Mouse (Mus musculus): ENCODE results near the gene Cacng6.

The Cacng6 gene

GRCm38 (mm10) chr7:3420466-3420865, 3.5 kb upstream of the Cacng6 start:
- no peak for DNase-seq

DNA sequence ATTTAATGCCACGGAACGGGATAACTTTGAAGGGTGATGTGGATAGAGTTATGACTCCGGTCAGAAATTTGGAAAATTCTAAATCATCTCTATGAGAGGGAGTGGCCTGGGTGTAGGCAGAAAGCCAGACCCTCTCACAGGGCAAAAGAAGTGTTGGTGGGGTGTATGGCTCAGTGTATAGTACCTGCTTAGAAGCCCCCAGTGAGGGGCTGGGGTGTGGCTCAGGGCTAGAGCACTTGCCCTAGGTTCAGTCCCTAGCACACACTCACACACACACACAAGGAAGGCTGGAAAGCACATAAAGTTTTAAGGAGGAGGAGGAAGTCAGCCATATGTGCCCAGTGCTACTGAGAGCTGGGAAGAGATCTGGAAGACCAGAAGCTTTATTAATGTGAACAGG, 2.7 kb upstream of the Cacng6 start:
- DNase-seq = no peak

GRCm38 (mm10) chr7:3422051-3422450, 1.9 kb upstream of the Cacng6 start:
- DNase-seq = no peak

DNA sequence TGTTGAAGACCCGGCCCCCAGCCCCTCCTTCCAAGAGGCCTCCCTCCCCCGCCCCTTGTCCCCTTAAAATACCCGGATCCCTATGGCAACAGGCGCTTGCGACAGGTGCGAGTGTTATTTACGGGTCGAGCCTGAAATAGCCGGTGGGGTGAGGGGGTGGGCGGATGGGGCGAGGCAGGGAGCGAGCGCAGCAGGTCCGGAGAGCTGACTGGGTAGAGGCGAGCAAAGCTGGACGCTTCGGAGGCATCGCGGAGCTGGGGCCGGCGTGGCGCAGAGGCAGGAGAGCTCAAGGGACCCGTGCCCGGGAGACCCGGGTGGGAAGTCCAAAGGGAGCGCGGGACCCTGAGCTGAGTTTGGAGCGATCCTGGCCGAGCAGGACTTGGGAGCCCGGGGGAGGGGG, 565 bp upstream of the Cacng6 start:
- no peak for DNase-seq

GRCm38 (mm10) chr7:3425141-3425540, 1.1 kb downstream of the Cacng6 start:
- DNase-seq = no peak

- DNase-seq = no peak
Observed at GRCm38 (mm10) chr7:3430161-3430560, 6.2 kb downstream of the Cacng6 start.

- no peak for DNase-seq
Observed at GRCm38 (mm10) chr7:3432066-3432465, 8.1 kb downstream of the Cacng6 start.

- DNase-seq = peak in 1 of 2 experiments; percentile 27
Observed at GRCm38 (mm10) chr7:3437941-3438340, 13.9 kb downstream of the Cacng6 start.

DNA sequence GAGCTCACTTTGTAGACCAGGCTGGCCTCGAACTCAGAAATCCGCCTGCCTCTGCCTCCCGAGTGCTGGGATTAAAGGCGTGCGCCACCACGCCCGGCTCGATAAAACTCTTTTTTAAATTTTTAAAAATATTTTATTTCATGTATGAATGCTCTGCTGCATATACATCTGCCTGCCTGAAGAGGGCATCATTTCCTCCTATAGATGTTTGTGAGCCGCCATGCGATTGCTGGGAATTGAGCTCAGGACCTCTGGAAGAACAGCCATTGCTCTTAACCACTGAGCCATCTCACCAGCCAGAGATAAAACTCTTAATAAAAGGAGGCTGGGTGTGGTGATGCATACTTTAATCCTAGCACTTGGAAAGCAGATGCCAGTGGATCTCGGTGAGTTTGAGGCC, 16.0 kb downstream of the Cacng6 start:
- DNase-seq = no peak

GRCm38 (mm10) chr7:3440526-3440925, 16.5 kb downstream of the Cacng6 start:
- DNase-seq = no peak

DNA sequence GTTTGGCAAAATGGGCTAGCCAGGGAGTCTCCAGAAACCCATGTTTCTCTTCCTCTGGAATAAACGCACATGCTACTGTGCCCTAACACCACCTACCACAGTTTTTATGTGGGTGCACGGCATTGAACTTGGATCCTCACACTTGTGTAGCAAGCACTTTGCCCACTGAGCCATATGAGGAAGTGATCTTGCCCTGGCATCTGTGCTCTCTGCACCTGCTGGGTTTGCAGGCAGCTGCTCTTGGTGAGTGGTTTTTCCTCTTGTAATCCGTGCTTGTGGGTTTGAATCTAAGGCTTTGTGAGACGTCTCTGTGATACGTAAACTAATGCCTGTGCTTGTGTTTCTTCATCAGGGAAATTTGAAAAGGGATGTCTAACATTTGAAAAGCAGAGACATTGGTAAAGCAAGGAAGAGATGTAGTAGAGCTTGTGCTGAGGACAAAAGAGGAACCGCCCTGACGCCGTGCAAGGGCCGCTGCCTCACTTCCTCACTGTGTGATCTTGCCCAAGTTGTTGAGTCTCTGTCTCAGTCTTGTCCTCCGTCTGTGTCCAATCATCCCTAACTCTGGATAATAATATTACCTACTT, 18.6 kb downstream of the Cacng6 start:
- no peak for DNase-seq

GRCm38 (mm10) chr7:3444678-3445077, 20.7 kb downstream of the Cacng6 start:
- DNase-seq = no peak

DNA sequence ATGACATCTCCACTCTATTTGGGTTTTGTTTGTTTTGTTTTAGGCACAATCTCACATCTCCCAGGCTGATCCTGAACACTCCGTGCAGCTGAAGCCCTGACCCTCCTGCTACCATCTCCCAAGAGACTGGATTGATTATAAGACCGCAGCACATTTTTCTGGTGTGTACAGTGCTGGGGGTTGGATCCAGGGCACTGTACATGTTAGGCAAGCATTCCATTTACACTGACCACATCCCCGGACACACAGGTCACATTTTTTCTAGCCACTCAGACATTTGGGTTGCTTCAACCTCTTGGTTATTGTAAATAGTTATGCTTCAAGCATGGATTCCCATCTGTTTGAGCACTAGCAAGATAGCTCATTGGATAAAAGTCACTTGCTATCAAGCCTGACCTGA, 22.6 kb downstream of the Cacng6 start:
- DNase-seq = no peak

DNA sequence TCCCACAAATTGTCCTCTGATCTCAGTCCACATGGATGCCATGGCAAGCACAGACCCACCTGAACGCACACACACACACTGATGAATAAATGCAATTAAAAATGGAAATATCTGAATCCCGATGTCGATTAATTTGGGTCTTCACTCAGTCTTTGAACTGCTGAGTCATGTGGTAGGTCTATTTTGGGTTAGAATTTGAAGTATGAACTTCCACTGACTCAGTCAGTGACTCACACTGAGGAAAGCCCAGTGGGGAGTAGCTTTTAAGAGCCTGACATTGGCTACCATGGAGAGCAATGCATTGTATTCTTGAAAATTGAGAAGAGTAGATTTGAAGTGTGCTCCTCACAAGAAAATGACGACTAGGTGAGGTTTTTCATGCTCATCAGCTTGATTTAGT, 23.0 kb downstream of the Cacng6 start:
- DNase-seq = no peak

GRCm38 (mm10) chr7:3448737-3449454, 24.9 kb downstream of the Cacng6 start:
- peak; percentile 58 to 80 for DNase-seq

DNA sequence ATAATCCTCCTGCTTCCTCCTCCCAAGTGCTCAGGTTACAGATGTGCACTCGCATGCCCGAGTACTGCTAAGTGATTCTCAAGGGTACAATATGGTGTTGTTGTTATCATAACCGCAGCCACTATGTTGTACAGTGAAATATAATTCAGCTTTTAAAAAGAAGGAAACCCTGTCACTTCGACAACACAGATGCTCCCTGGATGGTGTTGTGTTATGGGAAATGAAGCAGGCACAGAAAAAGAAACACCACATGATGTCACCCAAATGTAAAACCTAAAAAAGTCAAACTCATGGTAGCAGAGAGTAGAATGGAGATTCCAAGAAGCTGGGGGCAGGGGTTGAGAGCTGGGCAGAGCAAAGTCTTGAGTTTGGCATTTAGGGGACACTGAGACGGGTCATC, 26.7 kb downstream of the Cacng6 start:
- no peak for DNase-seq

DNA sequence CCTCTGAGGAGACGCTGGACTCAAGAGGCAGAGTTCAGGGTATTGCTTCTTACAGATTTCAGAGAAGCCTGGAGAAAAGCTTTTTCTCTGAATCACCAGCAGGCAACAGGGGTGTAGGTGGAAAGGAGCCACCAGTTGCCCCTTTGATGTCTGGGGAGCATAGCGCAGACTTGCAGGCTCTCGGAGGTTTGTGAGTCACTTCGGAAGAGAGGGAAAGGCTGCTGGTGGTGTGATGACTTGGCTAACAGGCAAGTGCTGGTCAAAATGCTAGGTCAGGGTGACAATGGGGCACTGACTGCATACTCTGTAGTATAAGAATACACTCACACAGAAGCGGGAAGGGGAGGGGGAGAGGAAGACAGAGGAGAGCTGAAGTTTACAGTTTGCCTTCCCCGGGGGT, 27.2 kb downstream of the Cacng6 start:
- DNase-seq = no peak

DNA sequence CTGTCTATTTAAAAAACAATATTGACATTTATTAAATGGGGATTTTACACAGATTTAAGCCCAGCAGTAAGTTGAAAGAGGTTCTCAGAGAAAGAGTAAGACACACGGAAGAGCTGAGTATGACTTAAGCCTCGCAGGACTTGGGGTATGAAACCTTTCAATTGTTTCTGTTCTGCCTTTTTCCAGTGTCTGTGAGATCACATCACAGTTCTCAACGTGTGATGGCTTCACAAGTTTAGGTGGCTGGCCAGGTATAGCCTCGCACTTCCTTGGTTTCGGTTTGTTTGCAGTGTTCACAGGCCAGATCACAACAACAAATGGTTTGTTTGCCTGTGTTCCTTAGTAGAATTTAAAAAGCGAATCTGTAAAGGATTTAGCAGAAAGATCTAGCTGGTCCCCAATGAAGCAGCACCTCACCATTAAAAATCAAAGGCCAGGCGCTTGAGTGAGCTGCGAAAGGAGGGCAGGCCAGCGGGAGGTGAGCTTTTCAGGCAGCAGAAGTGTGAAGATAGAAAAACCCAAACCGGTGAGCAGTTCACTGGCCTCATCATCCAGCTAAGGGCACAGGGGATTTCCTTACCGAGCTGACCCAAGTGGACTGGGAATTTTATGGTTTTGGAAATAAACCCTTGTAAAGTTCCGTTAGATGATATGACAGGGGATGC, 29.0 kb downstream of the Cacng6 start:
- no peak for DNase-seq

GRCm38 (mm10) chr7:3453486-3454183, 29.6 kb downstream of the Cacng6 start:
- DNase-seq = no peak

- no peak for DNase-seq
Observed at GRCm38 (mm10) chr7:3457111-3457840, 33.3 kb downstream of the Cacng6 start.

- DNase-seq = no peak
Observed at GRCm38 (mm10) chr7:3457841-3458217, 33.8 kb downstream of the Cacng6 start.

DNA sequence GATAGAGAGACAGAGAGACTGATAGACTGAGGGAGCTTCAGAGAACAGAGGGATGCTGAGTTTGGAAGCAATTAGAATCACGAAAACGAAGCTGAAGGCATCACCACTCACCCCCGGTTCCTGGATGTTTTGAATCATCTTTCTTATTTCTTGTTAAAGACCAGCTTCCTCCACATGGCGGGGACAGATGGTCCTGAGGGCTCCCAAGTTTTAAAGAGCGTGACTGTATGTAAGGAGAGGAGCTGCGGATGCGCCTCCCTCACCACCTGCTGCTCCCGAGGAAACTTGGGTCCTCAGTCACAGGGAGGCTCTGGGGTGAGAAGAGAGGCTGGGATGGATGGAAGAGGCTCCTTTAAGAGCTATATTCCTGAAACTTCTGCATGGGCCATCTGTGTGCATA, 36.3 kb downstream of the Cacng6 start:
- DNase-seq = no peak

DNA sequence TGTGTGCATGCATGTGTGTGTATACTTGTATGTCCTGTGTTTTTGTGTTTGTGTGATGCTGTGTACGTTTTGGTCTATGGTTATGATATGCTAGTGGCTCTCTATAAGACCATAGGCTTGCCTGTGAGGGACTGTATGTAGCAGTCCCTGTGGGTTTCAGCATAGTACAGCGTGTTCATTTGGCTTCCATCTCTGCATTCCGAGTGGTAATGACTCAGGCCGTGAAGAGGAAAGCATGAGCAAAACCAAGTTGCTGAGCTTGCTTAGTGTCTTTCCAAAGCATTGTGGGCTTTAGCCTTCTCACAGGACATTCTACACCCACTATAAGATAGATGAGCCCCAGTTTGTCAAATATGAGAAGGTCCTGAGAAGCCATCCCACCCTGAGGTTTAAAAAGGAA, 39.3 kb downstream of the Cacng6 start:
- no peak for DNase-seq
